Mouse (Mus musculus) heart, embryonic 13.5 days (tissue): Measurements from ENCODE around the gene 4930426L09Rik. TPM values are rescaled to one million over a fixed set of nuclear protein-coding genes. Genes with fewer than 3 reads are reported as not detected.
A peak's percentile ranks its signal among the peaks of the same experiment; 100 is the strongest.
"Not testable (repeated sequence)": the region's sequence is repeated elsewhere in the genome, so short reads cannot be mapped to it uniquely, and the experiment has no call there.

ENCODE experiments used
- ATAC-seq: fragments of 200-750 bp; cut with Nextera tagmentation; 2 replicates; pipeline ENCODE4 v1.8.0; 2017; ENCODE audit warnings: moderate TSS enrichment; ENCODE audit not compliant: insufficient number of reproducible peaks, low FRiP score, low TSS enrichment; ENCODE audit errors: extremely low read depth
- H3K27ac ChIP-seq: fragments of 300-500 bp; sonication (generic); replicated peaks from 2 replicates; pipeline ENCODE4 v1.5.1; 2015; ENCODE audit warnings: moderate library complexity, mild to moderate bottlenecking, inconsistent platforms
- H3K27me3 ChIP-seq: fragments of 300-500 bp; sonication (generic); replicated peaks from 2 replicates; pipeline ENCODE4 v1.6.1; 2015; ENCODE audit warnings: mild to moderate bottlenecking, inconsistent platforms
- H3K36me3 ChIP-seq: fragments of 300-500 bp; sonication (generic); 2 replicates; pipeline ENCODE4 v1.6.1; 2015; ENCODE audit warnings: mild to moderate bottlenecking, inconsistent platforms
- H3K4me1 ChIP-seq: fragments of 300-500 bp; sonication (generic); 2 replicates; pipeline ENCODE4 v1.6.1; 2015; ENCODE audit warnings: inconsistent platforms
- H3K4me2 ChIP-seq: fragments of 300-500 bp; sonication (generic); 2 replicates; pipeline ENCODE4 v1.6.1; 2015; ENCODE audit warnings: inconsistent platforms, mild to moderate bottlenecking, moderate library complexity
- H3K4me3 ChIP-seq: fragments of 300-500 bp; sonication (generic); 2 replicates; pipeline ENCODE4 v1.5.1; 2015; ENCODE audit warnings: moderate library complexity, mild to moderate bottlenecking, inconsistent platforms
- H3K9ac ChIP-seq: fragments of 300-500 bp; sonication (generic); 2 replicates; pipeline ENCODE4 v1.6.1; 2015; ENCODE audit warnings: inconsistent platforms, mild to moderate bottlenecking, moderate library complexity
- H3K9me3 ChIP-seq: fragments of 300-500 bp; sonication (generic); 2 replicates; pipeline ENCODE4 v1.6.1; 2016; ENCODE audit warnings: inconsistent platforms
- WGBS: fragments of 180-500 bp; shearing (Covaris S2); methylation state at CpG from one replicate; pipeline ENCODE4 v1.1.7; 2015; ENCODE audit warnings: mixed read lengths; 5-methylcytosine and 5-hydroxymethylcytosine counted together
- polyA plus RNA-seq: library from polyadenylated mRNA; unstranded; fragments of >200 nt; fragmentation: Nextera tagmentation; extraction: Ambion mirVana; gene quantifications from 2 replicates; pipeline ENCODE4 v1.2.1, GENCODE M21; 2015

The 4930426L09Rik gene
- polyA plus RNA-seq, 1 experiment from 2014 or later = 0.29 TPM

DNA sequence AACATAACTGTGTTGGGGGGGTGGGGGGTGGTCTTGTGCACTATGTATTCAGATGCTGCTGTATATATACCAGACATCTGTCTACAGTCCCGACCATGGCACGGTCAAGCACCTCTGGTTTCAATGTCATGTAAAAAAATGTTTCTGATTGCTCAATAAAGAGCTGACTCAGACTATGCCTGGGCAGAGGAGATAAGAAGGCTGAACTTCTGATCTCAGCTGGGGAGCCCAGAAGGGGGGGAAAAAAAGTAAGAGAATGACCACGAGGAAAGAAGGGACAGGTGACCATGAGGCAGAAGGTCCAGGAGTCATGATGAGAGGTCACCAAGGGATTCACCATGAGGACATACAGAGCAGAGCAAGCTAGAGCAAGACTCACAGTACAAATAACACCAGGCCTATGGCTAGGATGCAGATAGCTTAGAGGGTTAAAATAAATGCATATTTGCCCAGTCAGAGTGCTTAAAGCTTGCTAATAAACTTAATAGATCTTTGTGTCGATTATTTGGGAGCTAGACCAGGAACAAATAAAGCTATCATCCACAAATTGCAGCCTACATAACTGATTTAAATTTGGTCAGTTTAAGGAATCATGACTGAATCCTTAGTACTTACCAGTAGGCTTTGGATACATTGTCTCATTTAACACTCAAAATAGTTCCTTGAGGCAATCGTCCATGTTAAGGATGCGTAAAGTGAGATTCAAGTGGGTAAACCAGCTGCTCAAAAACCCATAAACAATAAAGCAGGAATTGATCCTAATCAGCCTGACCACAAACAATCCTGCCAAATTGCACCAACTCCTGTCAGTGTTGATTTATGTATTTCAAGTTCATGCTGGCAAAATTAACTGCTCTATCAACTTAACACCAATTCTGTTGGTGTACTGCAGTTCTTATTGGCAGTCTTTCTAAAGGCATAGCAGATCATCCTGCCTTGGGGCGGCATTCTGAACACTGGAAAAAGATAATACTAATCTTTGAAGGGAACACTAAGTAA, 5.3 kb upstream of the 4930426L09Rik start:
- Histone ChIP-seq H3K27me3 (no peaks in the 10 kb centered on the region), H3K27ac (no peak overlapping the region), H3K4me2 (peak overlapping the region; percentile 1; the same call in 1 of the 2 replicates), H3K9ac (no peak overlapping the region), H3K36me3 (0 out of 2 replicates have a peak, but pooled peaks cover 5% of the 10 kb centered on the region), H3K4me3 (no peak overlapping the region), H3K9me3 (no peaks in the 10 kb centered on the region), H3K4me1 (peaks cover 37% of the 10 kb centered on the region)
- ATAC-seq = peak; percentile 56
- 52% methylated on average over 7 of the region's 7 CpGs for WGBS

DNA sequence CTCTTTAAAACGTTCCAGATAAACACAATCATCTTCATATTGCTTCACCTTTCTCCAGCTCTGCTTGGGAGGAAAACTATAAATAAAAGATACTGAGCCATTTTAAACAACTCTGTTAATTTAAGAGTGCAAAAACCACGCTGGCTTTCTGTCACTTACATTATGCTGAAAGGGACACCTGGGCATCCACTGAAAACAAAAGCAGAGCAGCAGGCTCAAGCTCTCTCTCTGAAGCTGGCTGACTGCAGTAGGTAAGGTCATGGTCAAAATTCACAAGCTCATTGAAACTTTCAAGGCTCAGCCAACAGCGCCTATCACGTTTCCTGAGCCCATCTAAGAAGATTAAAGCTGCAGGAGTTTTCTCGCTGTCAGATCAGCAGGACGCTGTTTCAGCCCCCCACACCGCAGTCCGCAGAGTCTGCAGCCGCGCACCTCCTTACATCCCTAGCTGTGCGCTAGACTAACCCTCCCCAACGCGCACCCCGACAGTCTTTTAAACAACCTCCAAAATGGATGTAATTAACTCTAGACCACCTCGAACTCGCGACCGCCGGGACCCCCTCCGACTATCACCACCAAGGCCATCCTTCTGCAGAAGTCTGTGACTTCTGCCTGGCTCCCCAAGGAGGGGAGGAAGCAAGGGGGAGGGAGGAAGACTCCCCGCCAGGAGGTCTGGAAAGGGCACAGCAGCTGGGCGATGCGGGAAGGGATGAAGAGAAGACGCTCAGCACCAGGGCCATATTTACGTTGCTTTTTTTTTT, 1.5 kb upstream of the 4930426L09Rik start:
- no peak for ATAC-seq
- Histone ChIP-seq H3K4me2 (peak overlapping the region; percentile 96), H3K9ac (peak overlapping the region; percentile 91), H3K27ac (peak overlapping the region; percentile 94), H3K4me3 (peak overlapping the region; percentile 94), H3K27me3 (no peaks in the 10 kb centered on the region; the same call in 1 of the 2 replicates), H3K4me1 (peaks cover 42% of the 10 kb centered on the region), H3K36me3 (0 out of 2 replicates have a peak, but pooled peaks cover under 1% of the 10 kb centered on the region), H3K9me3 (no peaks in the 10 kb centered on the region)
- under 1% methylated on average over 25 of the region's 25 CpGs for WGBS

DNA sequence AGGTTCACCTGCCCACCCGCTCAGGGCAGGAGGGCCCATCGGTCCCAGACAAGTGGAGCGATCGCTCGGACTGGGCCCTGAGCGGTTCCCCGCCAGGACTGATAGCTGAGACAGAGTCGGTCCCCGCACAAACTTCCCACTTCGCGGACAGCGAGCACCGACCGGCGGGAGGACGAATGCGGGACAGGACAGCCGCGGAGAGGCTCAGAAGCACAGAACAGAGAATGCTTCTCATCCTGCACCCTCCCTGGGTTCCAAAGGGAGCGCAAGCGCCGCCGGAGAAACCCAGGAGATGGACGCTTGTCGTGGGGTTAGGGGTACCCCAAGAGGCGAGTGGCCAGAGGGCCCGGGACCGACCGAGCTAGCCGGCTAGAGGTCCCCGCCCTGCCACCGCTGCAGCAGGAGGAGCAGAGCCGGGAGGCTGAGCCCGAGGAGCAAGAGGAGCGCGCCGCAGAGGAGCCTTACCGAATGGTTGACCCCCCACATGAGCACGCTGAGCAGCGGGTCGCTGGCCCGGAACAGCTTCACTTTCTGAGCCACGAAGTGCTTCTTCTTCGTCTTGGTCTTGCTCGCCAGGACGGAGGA, 664 bp upstream of the 4930426L09Rik start:
- H3K27me3 ChIP-seq = no peaks in the 10 kb centered on the region; the same call in 1 of the 2 replicates
- no peaks in the 10 kb centered on the region for H3K36me3 ChIP-seq
- WGBS = under 1% methylated on average over 46 of the region's 46 CpGs
- peaks cover 38% of the 10 kb centered on the region for H3K4me1 ChIP-seq
- H3K9ac ChIP-seq = peak overlapping the region; percentile 91
- no peaks in the 10 kb centered on the region for H3K9me3 ChIP-seq
- H3K4me2 ChIP-seq = peak overlapping the region; percentile 96
- H3K27ac ChIP-seq = peak overlapping the region; percentile 94
- ATAC-seq = peak; percentile 60
- H3K4me3 ChIP-seq = peak overlapping the region; percentile 94

DNA sequence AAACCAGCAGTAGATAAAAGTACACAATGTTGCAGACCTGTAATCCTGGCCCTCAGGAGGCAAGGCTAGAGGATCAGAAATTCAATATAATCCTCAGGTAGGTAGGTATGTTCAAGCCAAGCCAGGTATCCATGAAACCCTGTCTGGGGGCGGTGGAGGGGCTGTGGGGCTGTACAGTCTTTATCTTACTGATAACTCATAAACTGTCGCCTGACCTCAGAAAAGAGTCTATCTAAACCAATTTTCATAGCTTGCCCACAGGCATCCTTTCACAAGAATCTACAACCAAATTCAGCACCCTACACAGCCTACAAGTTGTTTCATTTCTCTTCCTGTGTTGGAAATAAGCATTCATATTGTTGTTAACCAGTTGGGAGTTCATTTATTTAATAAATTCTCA, 1.3 kb downstream of the 4930426L09Rik start:
- Histone ChIP-seq H3K9me3 (no peaks in the 10 kb centered on the region), H3K4me2 (peak overlapping the region; percentile 96; the same call in 1 of the 2 replicates), H3K9ac (no peak overlapping the region), H3K4me1 (peaks cover 21% of the 10 kb centered on the region), H3K27ac (no peak overlapping the region), H3K27me3 (no peaks in the 10 kb centered on the region; the same call in 1 of the 2 replicates), H3K36me3 (no peaks in the 10 kb centered on the region), H3K4me3 (no peak overlapping the region)
- 84% methylated on average over 2 of the region's 2 CpGs for WGBS
- no peak for ATAC-seq

- 58% methylated on average over 10 of the region's 10 CpGs for WGBS
- Histone ChIP-seq H3K27ac (no peak overlapping the region), H3K36me3 (no peaks in the 10 kb centered on the region)
These were observed 6.7 kb downstream of the 4930426L09Rik start for GRCm38 (mm10) chr2:19004801-19005200.

GRCm38 (mm10) chr2:19006124-19006523, 8.0 kb downstream of the 4930426L09Rik start:
- H3K27ac ChIP-seq = no peak overlapping the region
- H3K9ac ChIP-seq = no peak overlapping the region
- no peaks in the 10 kb centered on the region for H3K4me1 ChIP-seq
- H3K36me3 ChIP-seq = no peaks in the 10 kb centered on the region
- H3K27me3 ChIP-seq = no peaks in the 10 kb centered on the region
- no peak overlapping the region for H3K4me2 ChIP-seq
- no peak for ATAC-seq
- no peak overlapping the region for H3K4me3 ChIP-seq
- 91% methylated on average over 7 of the region's 7 CpGs for WGBS
- H3K9me3 ChIP-seq = no peaks in the 10 kb centered on the region

More at GRCm38 (mm10) chr2:19004801-19005200, 6.7 kb downstream of the 4930426L09Rik start:
- no peaks in the 10 kb centered on the region for H3K9me3 ChIP-seq
- no peaks in the 10 kb centered on the region for H3K27me3 ChIP-seq
- no peak overlapping the region for H3K4me3 ChIP-seq
- H3K9ac ChIP-seq = no peak overlapping the region
- H3K4me2 ChIP-seq = no peak overlapping the region
- H3K4me1 ChIP-seq = no peaks in the 10 kb centered on the region
- ATAC-seq = no peak

DNA sequence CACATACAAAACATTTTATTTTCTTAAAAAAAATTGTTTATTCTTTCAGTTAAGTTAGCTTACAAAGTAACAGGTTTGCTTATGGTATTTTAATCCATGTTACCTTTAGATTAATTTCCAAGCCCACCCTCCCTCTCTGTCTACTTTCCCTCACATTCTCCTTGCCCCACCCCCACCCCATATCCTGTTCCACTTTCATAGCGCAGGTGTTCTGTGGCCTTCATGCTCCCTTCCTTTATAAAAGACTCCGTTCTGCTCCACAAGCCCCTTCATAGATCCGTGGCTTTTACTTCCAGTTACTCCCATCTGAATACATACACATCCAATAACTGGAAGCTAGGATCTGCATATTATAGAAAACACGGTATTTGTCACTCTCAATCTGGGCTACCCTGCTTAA, 9.4 kb downstream of the 4930426L09Rik start:
- Histone ChIP-seq H3K27me3 (no peaks in the 10 kb centered on the region), H3K27ac (no peak overlapping the region), H3K9ac (no peak overlapping the region), H3K4me3 (no peak overlapping the region), H3K36me3 (no peaks in the 10 kb centered on the region), H3K4me1 (no peaks in the 10 kb centered on the region), H3K4me2 (no peak overlapping the region), H3K9me3 (no peaks in the 10 kb centered on the region)
- no peak for ATAC-seq
- 79% methylated on average over 4 of the region's 4 CpGs for WGBS

- not testable (repeated sequence) for ATAC-seq, H3K27me3 ChIP-seq, H3K4me1 ChIP-seq, H3K36me3 ChIP-seq, H3K4me3 ChIP-seq, H3K27ac ChIP-seq, H3K9ac ChIP-seq, H3K4me2 ChIP-seq, H3K9me3 ChIP-seq
- WGBS = 60% methylated on average over 1 of the region's 1 CpGs
These were observed 12.4 kb downstream of the 4930426L09Rik start for GRCm38 (mm10) chr2:19010541-19010940.

GRCm38 (mm10) chr2:19011443-19011842, 13.3 kb downstream of the 4930426L09Rik start:
- 53% methylated on average over 6 of the region's 6 CpGs for WGBS
- no peak overlapping the region for H3K27ac ChIP-seq

GRCm38 (mm10) chr2:19016348-19016747, 18.2 kb downstream of the 4930426L09Rik start:
- Histone ChIP-seq H3K4me2 (no peak overlapping the region), H3K36me3 (no peaks in the 10 kb centered on the region), H3K9ac (no peak overlapping the region), H3K27ac (no peak overlapping the region), H3K4me3 (no peak overlapping the region), H3K27me3 (no peaks in the 10 kb centered on the region), H3K4me1 (peaks cover 5% of the 10 kb centered on the region), H3K9me3 (no peaks in the 10 kb centered on the region)
- ATAC-seq = no peak
- WGBS = 80% methylated on average over 5 of the region's 5 CpGs

More at GRCm38 (mm10) chr2:19011443-19011842, 13.3 kb downstream of the 4930426L09Rik start:
- Histone ChIP-seq H3K9ac (no peak overlapping the region), H3K4me1 (no peaks in the 10 kb centered on the region), H3K4me2 (no peak overlapping the region), H3K27me3 (no peaks in the 10 kb centered on the region), H3K9me3 (no peaks in the 10 kb centered on the region), H3K36me3 (no peaks in the 10 kb centered on the region), H3K4me3 (no peak overlapping the region)
- ATAC-seq = peak; percentile 66

DNA sequence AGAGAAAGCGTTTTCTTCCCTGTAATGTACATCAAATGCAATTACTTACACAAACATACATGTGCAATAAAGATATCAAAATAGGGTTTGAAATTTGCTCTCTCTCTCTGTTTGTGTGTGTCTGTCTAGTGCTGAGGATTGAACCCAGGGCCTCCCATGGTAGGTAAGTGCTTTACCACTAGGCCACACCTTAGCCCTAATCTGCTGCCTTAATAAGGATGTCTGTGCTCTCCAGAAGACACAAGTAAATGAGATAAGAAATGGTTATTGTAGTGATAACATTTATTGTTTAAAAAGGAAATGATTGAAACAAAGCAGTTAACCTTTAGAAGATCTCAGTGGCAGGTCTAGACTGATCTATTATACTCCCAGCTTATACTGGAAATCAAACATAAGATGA, 18.7 kb downstream of the 4930426L09Rik start:
- Histone ChIP-seq H3K36me3 (no peaks in the 10 kb centered on the region), H3K27me3 (no peaks in the 10 kb centered on the region), H3K9me3 (no peaks in the 10 kb centered on the region), H3K27ac (no peak overlapping the region), H3K4me1 (peaks cover 10% of the 10 kb centered on the region), H3K4me3 (no peak overlapping the region), H3K4me2 (no peak overlapping the region), H3K9ac (no peak overlapping the region)
- no peak for ATAC-seq
- 74% methylated on average over 1 of the region's 1 CpGs for WGBS
